Mouse (Mus musculus) left cerebral cortex, postnatal 36 days (tissue): ENCODE measurements around the gene Atg10. TPM values are rescaled to one million over a fixed set of nuclear protein-coding genes. Genes with fewer than 3 reads are reported as not detected.

Source experiments
- DNase-seq, 2 experiments: peaks; one replicate each; pipeline ENCODE4 v3.0.0; 2021 to 2022; ENCODE audit warnings: low spot score in 2 of 2, mixed read lengths in 1 of 2
- intact Hi-C: fragments of 180-260 bp; cut with DNase I; formaldehyde crosslinking; loops from one replicate; pipeline ENCODE4 v1.15.1; 2025
- total RNA-seq, 2 experiments: library from RNA; stranded (reverse); gene quantifications; 2 replicates each; pipeline ENCODE4 v1.2.3; 2021

The Atg10 gene
- total RNA-seq, 2 experiments from 2014 or later = 13.3 to 19.1 TPM

GRCm38 (mm10) chr13:91046851-91047250, 176.9 kb downstream of the Atg10 start:
- no peak for DNase-seq
- intact Hi-C loops = loop anchor here (10.0 kb wide), 1 partner anchor 418 kb away; the partner anchor contains the start of gene Ssbp2

- DNase-seq = no peak
- intact Hi-C loops = loop anchor here (10.0 kb wide), 1 partner anchor 424 kb away; the partner anchor contains the start of gene Ssbp2
Measured at GRCm38 (mm10) chr13:91041236-91041635, 182.5 kb downstream of the Atg10 start.

DNA sequence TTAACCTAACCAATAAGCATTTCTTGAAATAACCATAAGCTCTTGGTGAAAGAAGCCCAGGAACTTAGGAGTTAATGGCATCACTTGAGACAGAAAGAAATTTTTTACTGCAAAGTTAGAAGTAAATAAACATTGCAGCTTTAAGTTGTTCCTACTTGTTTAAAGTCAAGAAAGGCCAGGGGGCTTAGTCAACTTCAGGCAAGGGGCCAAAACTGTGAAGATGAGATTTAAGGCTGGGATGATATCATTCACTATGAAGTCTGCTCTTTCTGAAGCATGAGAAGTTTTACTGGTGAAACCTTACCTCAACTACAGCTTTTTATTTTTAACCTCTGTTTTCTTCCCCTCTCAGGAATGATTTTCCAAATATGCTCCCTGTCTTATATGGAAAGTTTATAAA, 183.3 kb downstream of the Atg10 start:
- intact Hi-C loops = loop anchor here (10.0 kb wide), 1 partner anchor 424 kb away; the partner anchor contains the start of gene Ssbp2
- DNase-seq = no peak

DNA sequence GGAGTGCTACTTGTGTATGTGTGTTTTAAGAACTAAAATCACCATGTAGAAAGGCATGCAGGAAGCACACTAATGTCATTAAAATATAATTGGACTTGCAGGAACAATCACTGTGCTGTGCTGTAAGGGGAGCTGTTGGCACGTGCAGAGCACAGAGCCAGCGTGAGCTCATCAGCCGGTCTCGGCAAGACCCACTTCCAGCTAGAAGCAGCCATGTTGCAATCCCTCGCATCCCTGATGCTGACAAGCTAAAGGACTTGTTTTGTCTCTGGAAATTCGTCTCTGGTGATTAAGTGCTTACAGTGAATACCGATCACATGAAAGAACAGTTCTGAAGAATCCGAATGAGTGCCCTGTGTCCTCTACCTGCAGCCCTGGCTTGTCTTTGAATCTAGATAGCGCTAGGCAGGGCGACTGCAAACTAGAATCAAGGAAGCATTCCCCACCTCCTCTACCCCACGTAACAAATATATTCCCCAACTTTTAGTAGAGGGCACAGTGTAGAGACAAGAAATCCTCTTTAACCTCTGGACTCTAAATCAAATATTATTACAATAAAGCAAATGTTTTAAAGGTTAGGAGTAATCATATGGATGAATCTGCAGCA, 184.5 kb downstream of the Atg10 start:
- intact Hi-C loops = loop anchor here (5.0 kb wide), 1 partner anchor 333 kb away; no protein-coding TSS in a partner anchor
- peak; percentile 45 to 52 for DNase-seq

GRCm38 (mm10) chr13:91038636-91039035, 185.1 kb downstream of the Atg10 start:
- intact Hi-C loops = loop anchor here (5.0 kb wide), 1 partner anchor 334 kb away; no protein-coding TSS in a partner anchor
- no peak for DNase-seq

DNA sequence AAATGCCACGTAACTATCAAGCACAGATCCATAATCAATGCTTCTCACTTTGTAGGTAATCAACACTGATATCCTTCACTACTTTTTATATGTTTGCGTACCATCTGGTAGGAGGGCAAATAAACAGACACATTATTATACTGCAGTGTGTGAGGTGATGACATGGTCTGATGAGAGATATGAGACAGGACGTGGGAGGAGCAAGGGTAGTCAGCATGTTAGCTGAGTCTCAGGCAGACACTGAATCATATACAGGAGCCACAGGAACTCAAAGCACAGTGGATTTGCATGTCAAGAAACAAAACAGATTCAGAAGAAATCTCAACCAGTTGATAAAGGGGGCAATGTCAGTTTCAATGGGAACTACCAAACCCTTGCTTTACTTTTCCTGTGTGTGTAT, 185.7 kb downstream of the Atg10 start:
- intact Hi-C loops = loop anchor here (5.0 kb wide), 1 partner anchor 334 kb away; no protein-coding TSS in a partner anchor
- DNase-seq = no peak

GRCm38 (mm10) chr13:91037405-91037804, 186.4 kb downstream of the Atg10 start:
- intact Hi-C loops = loop anchor here (5.0 kb wide), 1 partner anchor 335 kb away; no protein-coding TSS in a partner anchor
- DNase-seq = no peak

- DNase-seq = no peak
- intact Hi-C loops = no loop called here
Measured at GRCm38 (mm10) chr13:91031836-91032235, 191.9 kb downstream of the Atg10 start.

DNA sequence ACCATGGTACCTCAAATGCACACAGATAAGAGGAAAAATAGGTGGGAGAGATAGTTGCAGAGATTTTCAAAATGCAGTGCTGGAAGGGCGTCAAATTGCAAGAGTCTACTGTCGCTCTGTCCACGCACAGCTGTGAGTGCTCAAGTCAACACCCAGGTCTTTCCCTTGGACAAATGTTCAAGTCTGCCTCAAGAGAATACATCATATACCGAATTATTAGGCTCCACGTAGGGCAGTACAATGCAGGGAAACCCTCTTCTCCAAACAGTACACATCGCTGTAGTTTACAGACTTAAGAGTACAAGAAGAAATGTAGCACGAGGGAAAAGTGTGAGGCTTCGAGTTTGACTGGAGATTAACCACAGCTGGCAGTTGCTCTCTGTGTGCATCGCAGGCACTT, 200.3 kb downstream of the Atg10 start:
- no peak for DNase-seq
- intact Hi-C loops = no loop called here

DNA sequence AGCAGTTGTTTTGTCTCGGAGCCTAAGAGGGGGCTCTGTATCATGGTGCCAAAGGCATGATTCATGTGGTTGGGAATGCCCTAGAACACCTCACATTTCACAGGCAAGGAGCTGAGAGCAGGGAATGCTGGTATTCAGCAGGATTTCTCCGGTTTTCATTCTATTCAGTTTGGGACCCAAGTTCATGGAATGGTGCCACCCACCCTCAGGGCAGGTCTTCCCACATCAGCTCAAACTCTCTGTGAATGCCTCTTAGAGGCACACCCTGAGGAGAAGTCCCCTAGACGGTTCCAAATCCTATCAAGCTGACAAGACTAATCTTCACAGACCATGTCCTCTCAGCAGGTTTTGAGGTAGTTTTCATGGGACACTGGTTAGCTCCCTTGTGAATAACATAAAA, 211.9 kb downstream of the Atg10 start:
- intact Hi-C loops = no loop called here
- no peak for DNase-seq

- intact Hi-C loops = no loop called here
- DNase-seq = no peak
Measured at GRCm38 (mm10) chr13:90995034-90995629, 228.6 kb downstream of the Atg10 start.

DNA sequence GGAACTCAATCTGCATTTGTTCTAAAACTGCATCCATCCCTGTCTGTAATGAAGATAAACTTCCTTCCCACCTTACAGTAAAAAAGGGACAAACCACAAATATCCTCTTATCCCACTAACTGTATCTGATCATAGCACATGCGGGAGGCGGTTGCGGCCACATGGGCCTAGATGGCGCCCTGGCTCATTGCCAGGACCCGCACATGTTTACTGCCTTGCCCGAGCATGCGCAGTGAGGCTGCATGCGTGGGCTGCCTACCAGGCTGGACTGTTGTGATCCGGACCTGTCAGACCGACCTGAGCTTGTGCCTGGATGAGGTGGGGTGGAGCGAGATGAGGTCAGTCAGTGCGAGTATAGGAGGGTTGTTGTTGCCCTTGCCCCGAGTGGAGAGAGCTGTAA, 230.2 kb downstream of the Atg10 start:
- intact Hi-C loops = no loop called here

GRCm38 (mm10) chr13:90992948-90993347, 230.8 kb downstream of the Atg10 start:
- peak; percentile 10 to 18 for DNase-seq
- intact Hi-C loops = no loop called here

More for the DNA sequence above, 230.2 kb downstream of the Atg10 start:
- DNase-seq = peak; percentile 31 to 53

GRCm38 (mm10) chr13:90988226-90988625, 235.5 kb downstream of the Atg10 start:
- intact Hi-C loops = no loop called here
- no peak for DNase-seq

- no peak for DNase-seq
- intact Hi-C loops = no loop called here
Measured at GRCm38 (mm10) chr13:90985417-90985816, 238.4 kb downstream of the Atg10 start.

GRCm38 (mm10) chr13:90984073-90984472, 239.7 kb downstream of the Atg10 start:
- DNase-seq = no peak
- intact Hi-C loops = no loop called here

GRCm38 (mm10) chr13:90981798-90982197, 242.0 kb downstream of the Atg10 start:
- intact Hi-C loops = no loop called here
- DNase-seq = no peak

DNA sequence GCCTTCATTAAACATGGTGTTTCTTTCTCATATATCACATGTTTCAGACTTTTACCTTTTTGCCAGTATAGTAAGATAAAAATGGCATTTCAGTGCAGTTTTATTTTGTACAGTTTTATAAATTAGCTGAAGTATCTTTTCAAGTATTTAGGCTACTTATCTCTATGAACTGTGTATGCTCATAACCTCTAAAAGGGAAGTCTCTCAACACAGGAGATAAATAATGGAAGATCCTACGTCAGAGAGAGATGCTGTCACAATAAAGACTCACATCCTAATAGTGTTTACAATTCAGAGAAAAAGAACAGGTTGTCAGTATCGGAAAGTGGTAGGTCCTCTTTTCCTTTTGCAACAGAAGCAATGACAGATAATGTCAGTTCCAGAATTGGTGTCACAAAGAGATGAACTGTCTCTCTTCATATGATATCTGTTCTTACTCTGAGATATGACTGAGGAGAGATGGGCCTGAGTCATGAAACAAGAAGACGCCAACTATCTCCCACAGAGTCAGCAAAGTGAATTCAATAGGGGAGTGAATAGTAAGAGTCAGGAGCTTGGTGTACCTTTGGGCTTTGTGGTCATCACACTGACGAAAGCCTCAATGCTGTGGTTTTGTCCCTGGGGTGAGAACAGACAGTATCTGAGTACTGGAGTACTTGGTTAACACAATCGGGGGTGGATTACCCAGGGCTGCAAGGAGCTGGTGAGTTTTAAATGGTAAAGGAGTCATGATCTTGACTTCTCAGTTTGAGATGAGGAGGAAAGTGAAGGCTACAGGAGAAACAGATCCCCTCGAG, 242.7 kb downstream of the Atg10 start:
- intact Hi-C loops = no loop called here
- no peak for DNase-seq

GRCm38 (mm10) chr13:90977057-90977456, 246.7 kb downstream of the Atg10 start:
- no peak for DNase-seq
- intact Hi-C loops = no loop called here

DNA sequence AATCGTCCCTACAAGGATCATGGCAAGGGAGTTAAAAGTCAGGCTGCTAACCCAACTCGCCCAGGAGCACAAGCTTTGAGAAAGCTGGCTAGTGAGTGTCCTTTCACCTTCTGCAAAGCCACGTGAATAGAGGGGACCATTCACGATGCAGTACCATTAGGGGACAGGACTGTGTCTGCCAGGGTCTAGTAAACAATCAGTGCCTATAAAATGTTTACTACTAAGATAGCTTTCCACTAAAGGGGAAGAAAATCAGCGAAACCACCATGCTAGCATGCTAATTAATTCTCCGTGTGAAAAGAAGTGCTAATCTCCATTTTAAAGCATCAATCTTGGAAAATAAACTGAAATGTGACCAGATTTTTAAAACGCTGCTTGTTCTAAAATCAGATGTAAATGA, 250.4 kb downstream of the Atg10 start:
- intact Hi-C loops = no loop called here
- no peak for DNase-seq
